Mouse (Mus musculus): ENCODE measurements around the gene Immp2l.

Immp2l gene

GRCm38 (mm10) chr12:41170051-41170450, 146.2 kb downstream of the Immp2l start:
- in situ Hi-C loops (cut with MboI, MseI): no loop called here

- in situ Hi-C loops (cut with MboI, MseI): no loop called here
Measured at GRCm38 (mm10) chr12:41182856-41183255, 159.0 kb downstream of the Immp2l start.

GRCm38 (mm10) chr12:41185060-41185459, 161.2 kb downstream of the Immp2l start:
- in situ Hi-C loops (cut with MboI, MseI): no loop called here

GRCm38 (mm10) chr12:41185509-41185908, 161.6 kb downstream of the Immp2l start:
- in situ Hi-C loops (cut with MboI, MseI): no loop called here

GRCm38 (mm10) chr12:41192829-41193228, 168.9 kb downstream of the Immp2l start:
- in situ Hi-C loops (cut with MboI, MseI): no loop called here

GRCm38 (mm10) chr12:41196374-41196773, 172.5 kb downstream of the Immp2l start:
- in situ Hi-C loops (cut with MboI, MseI): no loop called here

- in situ Hi-C loops (cut with MboI, MseI): loop anchor here (25.0 kb wide), 1 partner anchor 272 kb away; the partner anchor contains the start of gene Lrrn3
Measured at GRCm38 (mm10) chr12:41215186-41215585, 191.3 kb downstream of the Immp2l start.

DNA sequence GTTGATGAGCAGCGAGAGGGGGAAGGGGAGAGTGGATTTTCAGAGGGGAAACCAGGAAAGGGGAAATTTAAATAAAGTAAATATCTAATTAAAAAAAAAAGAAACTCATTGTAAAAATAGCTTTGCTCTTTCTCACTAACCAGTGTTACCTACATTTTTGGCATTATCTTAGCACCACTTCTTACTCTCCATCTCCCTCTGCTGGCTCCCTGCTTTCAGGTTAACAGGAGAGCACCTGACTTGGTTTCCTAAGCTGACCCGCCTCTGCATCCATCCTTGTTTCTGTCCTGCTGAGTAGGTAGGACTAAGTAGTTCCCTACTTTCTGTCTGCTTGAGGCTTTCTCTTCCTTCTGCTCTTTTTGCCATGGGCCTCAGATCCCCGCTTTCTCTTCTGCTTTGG, 198.0 kb downstream of the Immp2l start:
- in situ Hi-C loops (cut with MboI, MseI): loop anchor here (25.0 kb wide), 1 partner anchor 265 kb away; the partner anchor contains the start of gene Lrrn3

DNA sequence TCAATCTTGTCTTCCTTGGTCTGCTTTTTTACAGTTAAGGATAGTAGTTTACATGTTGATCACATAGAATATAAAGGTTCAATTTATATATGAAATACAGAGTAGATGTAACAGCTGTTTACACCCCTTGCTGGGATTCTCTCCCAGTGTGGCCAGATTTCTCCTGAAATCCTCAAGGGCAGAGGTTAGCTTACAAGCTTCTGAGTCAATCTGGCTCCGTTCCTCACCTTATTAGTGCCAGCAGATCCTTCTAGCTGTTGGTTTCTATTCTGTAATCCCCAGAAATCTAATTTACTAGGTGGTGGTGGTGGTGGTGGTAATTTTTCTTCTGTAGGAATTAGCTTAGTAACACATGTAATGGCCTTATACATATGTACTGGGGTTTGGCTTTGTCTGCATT, 199.8 kb downstream of the Immp2l start:
- in situ Hi-C loops (cut with MboI, MseI): loop anchor here (25.0 kb wide), 1 partner anchor 264 kb away; the partner anchor contains the start of gene Lrrn3

GRCm38 (mm10) chr12:41224538-41224937, 200.6 kb downstream of the Immp2l start:
- in situ Hi-C loops (cut with MboI, MseI): loop anchor here (25.0 kb wide), 1 partner anchor 263 kb away; the partner anchor contains the start of gene Lrrn3

DNA sequence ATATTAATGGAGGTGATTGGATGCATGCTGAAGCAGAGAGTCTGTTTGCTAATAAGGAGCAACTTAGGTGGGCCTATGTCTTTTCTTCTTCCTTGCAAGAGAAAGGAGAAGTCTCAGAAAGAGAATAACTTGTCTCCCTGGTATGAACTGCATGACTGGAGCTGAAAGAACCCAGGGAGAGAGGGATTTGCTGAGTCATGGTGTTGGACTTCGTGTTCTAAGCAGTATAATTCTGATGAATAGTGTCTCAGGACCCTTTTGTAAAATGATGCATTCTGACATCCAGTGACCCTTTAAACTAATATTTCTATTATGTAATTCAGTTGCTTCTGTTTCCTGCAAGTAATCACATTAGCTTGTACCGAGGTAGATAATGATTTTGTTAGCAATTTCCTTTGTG, 208.1 kb downstream of the Immp2l start:
- in situ Hi-C loops (cut with MboI, MseI): no loop called here

DNA sequence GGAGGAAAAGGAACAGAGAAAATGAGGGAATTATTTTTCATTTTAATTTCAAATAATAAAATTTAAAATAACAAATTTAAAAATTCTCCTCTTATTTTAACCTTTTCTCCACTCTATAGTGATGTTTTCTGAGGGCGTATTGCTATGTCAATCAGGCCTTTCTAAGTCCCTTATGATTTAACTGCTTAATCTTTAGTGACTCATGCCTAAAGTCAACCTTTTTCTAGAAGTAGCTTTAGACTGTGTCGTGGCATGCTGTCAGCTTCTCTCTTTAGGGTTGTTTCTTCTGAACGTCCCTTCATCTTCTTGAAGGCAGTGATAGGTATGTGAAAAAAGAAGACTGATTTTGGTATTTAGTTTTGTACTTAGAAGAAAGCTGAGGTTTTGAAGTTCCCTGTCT, 214.0 kb downstream of the Immp2l start:
- in situ Hi-C loops (cut with MboI, MseI): no loop called here

DNA sequence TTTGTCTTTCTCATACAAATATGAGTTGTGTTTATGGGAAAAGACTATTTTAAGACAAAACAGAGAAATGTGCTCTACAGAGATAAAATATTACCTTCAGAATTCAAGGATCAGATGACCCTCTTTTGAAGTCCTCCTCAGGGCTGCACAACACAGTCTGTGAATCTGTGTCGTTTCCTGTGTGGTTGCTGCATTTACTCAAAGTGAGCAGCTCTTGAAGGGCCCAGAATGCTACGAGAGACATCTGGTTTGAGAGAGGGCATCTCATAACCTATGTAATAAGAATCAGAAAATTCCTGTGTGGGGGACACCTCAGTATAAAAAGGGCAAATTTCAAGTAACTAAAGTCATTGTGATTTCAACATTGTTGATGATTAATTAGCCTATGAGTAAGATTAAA, 217.3 kb downstream of the Immp2l start:
- in situ Hi-C loops (cut with MboI, MseI): no loop called here

GRCm38 (mm10) chr12:41248254-41248653, 224.4 kb downstream of the Immp2l start:
- in situ Hi-C loops (cut with MboI, MseI): no loop called here

- in situ Hi-C loops (cut with MboI, MseI): no loop called here
Measured at GRCm38 (mm10) chr12:41250123-41250522, 226.2 kb downstream of the Immp2l start.

- in situ Hi-C loops (cut with MboI, MseI): no loop called here
Measured at GRCm38 (mm10) chr12:41257905-41258304, 234.0 kb downstream of the Immp2l start.

DNA sequence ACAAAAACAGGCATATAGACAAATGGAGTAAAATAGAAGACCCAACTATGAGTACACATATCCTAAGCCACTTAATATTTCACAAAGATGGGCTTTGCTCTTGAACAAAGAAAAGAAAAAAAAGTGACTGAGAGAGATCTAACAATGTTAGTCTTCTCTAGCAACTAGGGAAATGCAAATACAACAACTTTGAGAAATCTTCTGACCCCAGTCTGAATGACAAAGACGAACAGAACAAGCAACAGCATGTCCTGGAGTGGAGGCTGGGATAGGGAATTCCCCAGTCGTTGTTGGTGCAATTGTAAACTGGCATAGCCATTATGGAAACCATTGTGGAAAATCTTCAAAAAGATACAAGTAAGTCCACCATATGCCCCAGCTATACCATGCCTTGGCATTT, 235.7 kb downstream of the Immp2l start:
- in situ Hi-C loops (cut with MboI, MseI): no loop called here

DNA sequence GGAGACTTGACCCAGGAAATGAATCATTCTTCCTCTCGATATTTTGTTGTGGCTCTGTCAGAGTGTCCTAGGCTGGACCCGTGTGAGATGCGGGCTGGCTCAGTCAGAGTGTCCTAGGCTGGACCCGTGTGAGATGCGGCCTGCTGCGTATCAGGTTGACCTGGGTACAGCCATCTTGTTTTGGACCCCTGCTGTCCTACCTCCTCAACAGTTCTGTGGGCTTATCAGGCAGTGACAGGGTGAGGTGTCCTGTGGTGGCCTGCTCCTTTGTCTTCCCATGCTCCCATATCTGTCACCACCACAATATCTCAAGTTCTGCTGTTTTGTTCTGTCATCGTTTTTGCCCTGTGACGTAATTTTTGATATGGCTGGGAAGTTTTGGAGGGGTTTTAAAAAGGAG, 250.2 kb downstream of the Immp2l start:
- in situ Hi-C loops (cut with MboI, MseI): no loop called here

DNA sequence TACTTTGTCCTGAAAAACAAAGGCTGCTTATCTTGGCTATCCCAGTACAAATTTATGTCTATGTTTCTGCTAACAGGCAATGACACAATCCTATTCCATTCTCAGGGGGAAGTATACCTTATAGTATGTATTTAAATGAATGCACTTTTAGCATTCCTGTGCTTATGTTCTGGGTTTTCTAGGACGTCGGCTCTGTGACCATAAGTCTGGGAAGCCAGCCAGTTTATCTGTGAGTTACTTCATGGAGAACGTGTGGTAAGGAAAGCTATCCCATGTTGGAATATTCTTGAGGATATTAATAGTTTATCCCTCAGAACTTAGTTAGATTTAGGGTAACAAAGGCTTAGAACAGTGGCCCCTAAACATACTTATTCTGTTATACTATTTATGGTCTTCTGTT, 251.5 kb downstream of the Immp2l start:
- in situ Hi-C loops (cut with MboI, MseI): no loop called here

DNA sequence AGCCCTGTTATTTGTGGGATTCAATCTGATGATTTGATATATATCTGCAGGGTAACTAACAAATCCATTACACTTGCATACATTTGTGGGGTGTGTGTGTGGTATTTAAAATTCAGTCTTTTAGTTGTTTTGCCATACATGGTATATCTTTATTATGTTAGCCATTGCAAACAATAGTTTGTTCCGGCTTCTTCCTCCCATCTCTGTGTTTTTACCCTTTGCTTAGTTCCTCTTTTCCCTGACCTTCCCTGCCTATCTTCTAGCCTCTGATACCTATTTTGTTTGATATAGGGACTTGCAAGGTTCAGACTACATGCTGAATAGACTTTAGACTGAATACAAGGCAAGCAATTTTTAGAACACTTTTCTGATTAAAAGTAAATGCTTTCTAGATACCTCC, 254.0 kb downstream of the Immp2l start:
- in situ Hi-C loops (cut with MboI, MseI): no loop called here

DNA sequence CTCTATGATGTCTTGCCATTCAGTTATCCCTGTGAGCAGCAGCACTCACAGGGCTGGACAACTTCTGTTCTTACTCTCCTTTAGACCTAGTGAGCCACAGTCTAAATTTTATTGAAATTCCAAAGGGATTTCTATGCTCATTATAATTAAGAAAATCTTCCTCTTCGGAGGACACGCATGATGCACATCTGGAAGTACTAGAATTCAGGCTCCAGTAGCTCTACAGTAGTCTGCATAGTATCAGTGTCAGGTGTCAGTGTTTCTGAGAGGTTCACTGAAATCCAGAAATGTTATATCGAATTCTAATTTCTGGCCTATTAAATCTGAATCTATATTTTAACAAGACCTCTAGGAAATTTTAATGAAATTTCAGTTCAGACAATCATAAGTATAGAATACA, 265.2 kb downstream of the Immp2l start:
- in situ Hi-C loops (cut with MboI, MseI): no loop called here

DNA sequence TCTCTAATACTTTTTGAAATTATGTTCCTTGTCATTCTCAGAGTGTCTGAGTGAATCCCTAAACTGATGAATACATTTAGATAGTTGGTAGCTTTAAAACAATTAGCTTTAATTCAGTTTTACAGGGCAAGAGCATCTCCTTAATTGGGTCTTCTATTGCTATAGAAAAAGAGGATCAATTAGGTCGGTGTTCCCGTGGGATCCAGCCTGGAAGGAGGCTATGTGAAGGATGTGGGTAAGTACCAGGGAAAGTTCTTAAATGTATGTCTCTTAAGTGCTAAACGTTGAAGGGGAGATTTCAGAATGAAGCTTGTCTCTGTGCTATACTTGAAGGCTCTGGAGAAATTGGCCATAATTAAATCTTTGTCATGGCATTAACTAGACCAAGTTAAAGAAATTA, 283.1 kb downstream of the Immp2l start:
- in situ Hi-C loops (cut with MboI, MseI): no loop called here

GRCm38 (mm10) chr12:41308726-41309680, 285.1 kb downstream of the Immp2l start:
- in situ Hi-C loops (cut with MboI, MseI): no loop called here
